Mouse (Mus musculus) midbrain, embryonic 16.5 days (tissue): ENCODE measurements at regions not wholly inside any gene's neighbourhood (a gene's known extent, or its start where the extent isn't known, plus 50 kb on each side); places are given as distances from the start of the nearest gene placed in this dataset.

ENCODE experiments used
- ATAC-seq: fragments of 200-750 bp; cut with Nextera tagmentation; 2 replicates; pipeline ENCODE4 v1.8.0; 2017; ENCODE audit warnings: moderate TSS enrichment
- H3K27ac ChIP-seq: fragments of 300-500 bp; sonication (generic); 2 replicates; pipeline ENCODE4 v1.5.1; 2014; ENCODE audit warnings: mild to moderate bottlenecking, low read length, mixed read lengths
- H3K27me3 ChIP-seq: fragments of 300-500 bp; sonication (generic); 2 replicates; pipeline ENCODE4 v1.6.1; 2014; ENCODE audit warnings: low read depth, low read length, mixed read lengths; ENCODE audit not compliant: control insufficient read depth, insufficient read depth
- H3K36me3 ChIP-seq: fragments of 300-500 bp; sonication (generic); 2 replicates; pipeline ENCODE4 v1.6.1; 2014; ENCODE audit warnings: mild to moderate bottlenecking, low read length, moderate library complexity, mixed read lengths; ENCODE audit not compliant: control insufficient read depth, insufficient read depth
- H3K4me1 ChIP-seq: fragments of 300-500 bp; sonication (generic); 2 replicates; pipeline ENCODE4 v1.6.1; 2014; ENCODE audit warnings: mild to moderate bottlenecking, low read length, mixed read lengths; ENCODE audit not compliant: control insufficient read depth, insufficient read depth
- H3K4me2 ChIP-seq: fragments of 300-500 bp; sonication (generic); 2 replicates; pipeline ENCODE4 v1.6.1; 2014; ENCODE audit warnings: mild to moderate bottlenecking, low read length, mixed read lengths
- H3K4me3 ChIP-seq: fragments of 300-500 bp; sonication (generic); 2 replicates; pipeline ENCODE4 v1.5.1; 2014; ENCODE audit warnings: low read depth, mild to moderate bottlenecking, low read length, moderate library complexity, mixed read lengths
- H3K9ac ChIP-seq: fragments of 300-500 bp; sonication (generic); 2 replicates; pipeline ENCODE4 v1.6.1; 2014; ENCODE audit warnings: low read depth, low read length, mixed read lengths
- H3K9me3 ChIP-seq: fragments of 300-500 bp; sonication (generic); replicated peaks from 2 replicates; pipeline ENCODE4 v1.6.1; 2014; ENCODE audit warnings: mild to moderate bottlenecking, low read length, mixed read lengths; ENCODE audit not compliant: control insufficient read depth, poor library complexity, severe bottlenecking
- WGBS: fragments of 180-500 bp; shearing (Covaris S2); extraction: QIAGEN DNeasy Blood & Tissue Kit; methylation state at CpG from one replicate; pipeline ENCODE4 v1.1.7; 2014; 5-methylcytosine and 5-hydroxymethylcytosine counted together

GRCm38 (mm10) chr12:9128581-9129275 lies 98.9 kb downstream of the Ttc32 start:
- Histone ChIP-seq H3K27me3 (no peaks in the 10 kb centered on the region), H3K36me3 (no peaks in the 10 kb centered on the region), H3K27ac (no peak overlapping the region), H3K4me2 (no peak overlapping the region), H3K9me3 (no peaks in the 10 kb centered on the region), H3K4me1 (no peaks in the 10 kb centered on the region), H3K9ac (no peak overlapping the region), H3K4me3 (no peak overlapping the region)
- ATAC-seq: no peak
- 63% methylated on average over 6 of the region's 6 CpGs for WGBS

GRCm38 (mm10) chr12:9132621-9133020 lies 102.8 kb downstream of the Ttc32 start:
- no peaks in the 10 kb centered on the region for H3K9me3 ChIP-seq

GRCm38 (mm10) chr12:9133890-9134870 lies 104.4 kb downstream of the Ttc32 start:
- Histone ChIP-seq H3K36me3 (no peaks in the 10 kb centered on the region), H3K27me3 (no peaks in the 10 kb centered on the region), H3K9me3 (no peaks in the 10 kb centered on the region), H3K27ac (no peak overlapping the region), H3K9ac (no peak overlapping the region), H3K4me2 (no peak overlapping the region), H3K4me3 (no peak overlapping the region), H3K4me1 (no peaks in the 10 kb centered on the region)
- ATAC-seq: no peak
- WGBS: 92% methylated on average over 7 of the region's 7 CpGs

More at GRCm38 (mm10) chr12:9132621-9133020, 102.8 kb downstream of the Ttc32 start:
- Histone ChIP-seq H3K4me2 (no peak overlapping the region), H3K27ac (no peak overlapping the region), H3K36me3 (no peaks in the 10 kb centered on the region), H3K4me3 (no peak overlapping the region), H3K9ac (no peak overlapping the region), H3K27me3 (no peaks in the 10 kb centered on the region), H3K4me1 (no peaks in the 10 kb centered on the region)
- no peak for ATAC-seq

- H3K9ac ChIP-seq: no peak overlapping the region
- H3K27ac ChIP-seq: no peak overlapping the region
- H3K4me1 ChIP-seq: no peaks in the 10 kb centered on the region
- no peaks in the 10 kb centered on the region for H3K9me3 ChIP-seq
- no peak for ATAC-seq
- H3K4me2 ChIP-seq: no peak overlapping the region
- H3K27me3 ChIP-seq: no peaks in the 10 kb centered on the region
- no peaks in the 10 kb centered on the region for H3K36me3 ChIP-seq
- no peak overlapping the region for H3K4me3 ChIP-seq
Observed at GRCm38 (mm10) chr12:9151001-9151400, 121.2 kb downstream of the Ttc32 start.

- H3K36me3 ChIP-seq: no peaks in the 10 kb centered on the region
- H3K4me1 ChIP-seq: no peaks in the 10 kb centered on the region
- WGBS: 88% methylated on average over 1 of the region's 1 CpGs
- H3K27ac ChIP-seq: no peak overlapping the region
- H3K4me2 ChIP-seq: no peak overlapping the region
- no peaks in the 10 kb centered on the region for H3K27me3 ChIP-seq
- H3K9me3 ChIP-seq: no peaks in the 10 kb centered on the region
- no peak overlapping the region for H3K4me3 ChIP-seq
- no peak overlapping the region for H3K9ac ChIP-seq
- no peak for ATAC-seq
Observed at GRCm38 (mm10) chr12:9151426-9151825, 121.6 kb downstream of the Ttc32 start.

GRCm38 (mm10) chr12:9154491-9154890 lies 124.7 kb downstream of the Ttc32 start:
- no peak overlapping the region for H3K27ac ChIP-seq

GRCm38 (mm10) chr12:9156794-9157193 lies 127.0 kb downstream of the Ttc32 start:
- H3K4me2 ChIP-seq: no peak overlapping the region
- no peak overlapping the region for H3K9ac ChIP-seq
- no peak overlapping the region for H3K27ac ChIP-seq
- no peaks in the 10 kb centered on the region for H3K4me1 ChIP-seq
- no peak for ATAC-seq
- no peaks in the 10 kb centered on the region for H3K36me3 ChIP-seq
- H3K27me3 ChIP-seq: no peaks in the 10 kb centered on the region
- H3K4me3 ChIP-seq: no peak overlapping the region
- no peaks in the 10 kb centered on the region for H3K9me3 ChIP-seq

More at GRCm38 (mm10) chr12:9154491-9154890, 124.7 kb downstream of the Ttc32 start:
- Histone ChIP-seq H3K27me3 (no peaks in the 10 kb centered on the region), H3K36me3 (no peaks in the 10 kb centered on the region), H3K4me2 (no peak overlapping the region), H3K4me3 (no peak overlapping the region), H3K9me3 (no peaks in the 10 kb centered on the region), H3K4me1 (no peaks in the 10 kb centered on the region), H3K9ac (no peak overlapping the region)
- no peak for ATAC-seq
- 87% methylated on average over 2 of the region's 2 CpGs for WGBS

- no peak for ATAC-seq
- H3K27me3 ChIP-seq: no peaks in the 10 kb centered on the region
- WGBS: 69% methylated on average over 5 of the region's 5 CpGs
- no peak overlapping the region for H3K27ac ChIP-seq
- H3K4me1 ChIP-seq: no peaks in the 10 kb centered on the region
- H3K9ac ChIP-seq: no peak overlapping the region
- no peaks in the 10 kb centered on the region for H3K36me3 ChIP-seq
- no peak overlapping the region for H3K4me2 ChIP-seq
- H3K4me3 ChIP-seq: no peak overlapping the region
- H3K9me3 ChIP-seq: no peaks in the 10 kb centered on the region
Observed at GRCm38 (mm10) chr12:9158751-9159150, 129.0 kb downstream of the Ttc32 start.

- no peak overlapping the region for H3K9ac ChIP-seq
- no peaks in the 10 kb centered on the region for H3K27me3 ChIP-seq
- ATAC-seq: no peak
- 89% methylated on average over 4 of the region's 4 CpGs for WGBS
- no peak overlapping the region for H3K27ac ChIP-seq
- H3K4me2 ChIP-seq: no peak overlapping the region
- no peak overlapping the region for H3K4me3 ChIP-seq
- no peaks in the 10 kb centered on the region for H3K4me1 ChIP-seq
- no peaks in the 10 kb centered on the region for H3K9me3 ChIP-seq
- H3K36me3 ChIP-seq: no peaks in the 10 kb centered on the region
Observed at GRCm38 (mm10) chr12:9165367-9165940, 135.7 kb downstream of the Ttc32 start.
